ENCODE assay signal across 8 mouse cellular contexts in the genomic region with DNA sequence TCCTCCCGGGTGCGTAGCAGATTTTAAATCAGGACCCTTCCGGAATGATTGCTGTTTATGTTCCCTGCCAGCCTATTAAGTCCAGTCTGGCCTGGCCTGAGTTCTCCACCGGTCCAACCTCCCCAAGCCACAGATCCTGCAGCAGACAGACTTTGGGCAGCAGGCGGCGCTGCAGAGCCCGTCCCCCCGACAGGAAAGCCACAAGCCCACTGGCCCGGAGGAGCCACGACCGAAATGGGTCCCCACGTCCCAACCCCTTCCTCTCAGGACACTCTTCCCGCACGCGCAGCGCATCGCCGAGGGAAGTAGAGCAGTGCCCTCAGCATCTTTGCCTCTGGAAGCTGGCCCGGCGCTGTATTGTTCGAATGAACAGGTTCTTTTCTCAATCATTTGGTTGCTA. TPM values are rescaled to one million over a fixed set of nuclear protein-coding genes. Genes with fewer than 3 reads are reported as not detected.
DNase-seq lines count a peak whose midpoint lies in the region; ATAC-seq lines count a peak whose summit lies in the region.

No protein-coding gene starts in this region.

- H3K4me2 ChIP-seq in hindbrain, embryonic 14.5 days (replicated peaks), result peak overlapping the region; percentile 57

- 3% methylated on average over 21 of the region's 21 CpGs for WGBS in hindbrain, embryonic 14.5 days

- DNase-seq in ZHBTc4 (ENCODE audit: low read depth, low spot score), result peak; percentile 88
- peak; percentile 87 to 88 for DNase-seq in cerebellum, postnatal 10 days
- peak; percentile 36 to 51 for DNase-seq in frontal cortex, postnatal 36 days (ENCODE audit: low spot score in 2 of 2)
- DNase-seq in hindbrain, embryonic 14.5 days (ENCODE audit: low spot score), result peak; percentile 81
- peak; percentile 32 to 68 for DNase-seq in layer of hippocampus, postnatal 25 days (ENCODE audit: extremely low spot score in 1 of 2, low spot score in 1 of 2)
- peak; percentile 41 for DNase-seq in lung, postnatal 25 days (ENCODE audit: low spot score)
- DNase-seq in right cerebral cortex, postnatal 10 days (ENCODE audit: low spot score in 2 of 2), result peak; percentile 66 to 74
- DNase-seq in yolk sac, embryonic 10.5 days (ENCODE audit: low spot score), result peak; percentile 66

- H3K27ac ChIP-seq in hindbrain, embryonic 14.5 days, result 0 out of 2 replicates have a peak overlapping the region, but pooled peaks have one; percentile 62

- no peaks in the 10 kb centered on the region for H3K36me3 ChIP-seq in hindbrain, embryonic 14.5 days (replicated peaks; ENCODE audit: control insufficient read depth, insufficient read depth)

- H3K4me1 ChIP-seq in hindbrain, embryonic 14.5 days (replicated peaks; ENCODE audit: control insufficient read depth, insufficient read depth, low read length), result peaks cover 10% of the 10 kb centered on the region; the same call in 1 of the 2 replicates

- H3K4me3 ChIP-seq in hindbrain, embryonic 14.5 days (replicated peaks; ENCODE audit: low read length), result peak overlapping the region; percentile 71

- no peaks in the 10 kb centered on the region for H3K9me3 ChIP-seq in hindbrain, embryonic 14.5 days (ENCODE audit: control insufficient read depth, low read length)

- peak overlapping the region; percentile 80 for H3K9ac ChIP-seq in hindbrain, embryonic 14.5 days

- peak; percentile 64; the same call in 1 of the 2 replicates for ATAC-seq in hindbrain, embryonic 14.5 days (ENCODE audit: low FRiP score)

- no peaks in the 10 kb centered on the region; the same call in 1 of the 2 replicates for H3K27me3 ChIP-seq in hindbrain, embryonic 14.5 days (ENCODE audit: control insufficient read depth, insufficient read depth, low read length)

RNA-seq across cellular contexts. Expression of a gene that starts 1.1 kb away (rescaled TPM):
- 16.3 and 20.0 TPM in 2 replicates for polyA plus RNA-seq in hindbrain, embryonic 14.5 days (2014; fragmentation: Nextera tagmentation; extraction: Ambion mirVana)
- 1 to 10 TPM; 5.9 to 6.2 TPM for total RNA-seq in layer of hippocampus, postnatal 25 days (2021)

Comparison
In these comparisons a context has a peak if more than half of its experiments do, and no peak if none do; other contexts are left out.
1. Peak in every context shown above with its lines: DNase-seq, ATAC-seq, H3K4me3 ChIP-seq and H3K27ac ChIP-seq.